Mouse (Mus musculus): Measurements from ENCODE around the gene Mbnl2. TPM values are rescaled to one million over a fixed set of nuclear protein-coding genes. Genes with fewer than 3 reads are reported as not detected.
A peak's percentile ranks its signal among the peaks of the same experiment; 100 is the strongest.

Mbnl2 gene
- polyA plus RNA-seq, 1 experiment from 2014 or later: 15.1 TPM

GRCm38 (mm10) chr14:120480927-120481326, 205.5 kb downstream of the Mbnl2 start:
- H3K4me1 ChIP-seq (replicated peaks): peaks cover 33% of the 10 kb centered on the region
- no peaks in the 10 kb centered on the region for H3K9me3 ChIP-seq (replicated peaks)
- H3K36me3 ChIP-seq (replicated peaks): no peaks in the 10 kb centered on the region
- WGBS (ENCODE audit: insufficient replicate concordance): 75% methylated on average over 4 of the region's 4 CpGs
- H3K4me3 ChIP-seq (replicated peaks): no peak overlapping the region
- H3K4me2 ChIP-seq: peak overlapping the region; percentile 13; the same call in 1 of the 2 replicates
- no peak overlapping the region for H3K27ac ChIP-seq (replicated peaks)
- H3K9ac ChIP-seq: no peak overlapping the region
- no peak for ATAC-seq (ENCODE audit: insufficient read depth)
- H3K27me3 ChIP-seq: peaks cover 23% of the 10 kb centered on the region

Other genes starting within 250 kb of the Mbnl2 start
- gene Oxgr1, start 233.2 kb upstream of the Mbnl2 start, polyA plus RNA-seq (2015; fragmentation: Nextera tagmentation; extraction: Ambion mirVana): not detected in 2 replicates
- gene Rap2a, start 202.8 kb downstream of the Mbnl2 start, polyA plus RNA-seq (2015; fragmentation: Nextera tagmentation; extraction: Ambion mirVana): 2.5 and 2.8 TPM in 2 replicates

Data from liver, embryonic 15.5 days (tissue).